Mouse (Mus musculus): ENCODE measurements around the gene Fam111a. TPM values are rescaled to one million over a fixed set of nuclear protein-coding genes. Genes with fewer than 3 reads are reported as not detected.

Fam111a gene
- polyA plus RNA-seq (2014; fragmentation: Illumina TruSeq; extraction: RNeasy Lipid Tissue Mini Kit (QIAGEN cat#74804)), result 36.6 TPM

GRCm38 (mm10) chr19:12545440-12545839, at the start of gene Fam111a:
TSS of gene Fam111a (plus strand) at chr19:12545740.

GRCm38 (mm10) chr19:12501370-12502347, 43.9 kb upstream of the Fam111a start, which contains the start of gene Dtx4:
TSS of gene Dtx4 (minus strand) at chr19:12501454.

GRCm38 (mm10) chr19:12599674-12600073, 54.1 kb downstream of the Fam111a start, which contains the start of gene Gm4952:
TSS of gene Gm4952 (plus strand) at chr19:12599974.

GRCm38 (mm10) chr19:12633176-12633575, 87.6 kb downstream of the Fam111a start, which contains the start of gene Glyat:
TSS of gene Glyat (plus strand) at chr19:12633308.

Other genes starting within 250 kb of the Fam111a start
- not detected for gene Olfr1436, start 246.6 kb upstream of the Fam111a start, polyA plus RNA-seq (2014; fragmentation: Illumina TruSeq; extraction: RNeasy Lipid Tissue Mini Kit (QIAGEN cat#74804))
- not detected for gene Olfr1437, start 220.6 kb upstream of the Fam111a start, polyA plus RNA-seq (2014; fragmentation: Illumina TruSeq; extraction: RNeasy Lipid Tissue Mini Kit (QIAGEN cat#74804))
- not detected for gene Olfr1438-ps1, start 209.8 kb upstream of the Fam111a start, polyA plus RNA-seq (2014; fragmentation: Illumina TruSeq; extraction: RNeasy Lipid Tissue Mini Kit (QIAGEN cat#74804))
- not detected for gene Olfr1440, start 158.5 kb upstream of the Fam111a start, polyA plus RNA-seq (2014; fragmentation: Illumina TruSeq; extraction: RNeasy Lipid Tissue Mini Kit (QIAGEN cat#74804))
- not detected for gene Olfr1441, start 128.3 kb upstream of the Fam111a start, polyA plus RNA-seq (2014; fragmentation: Illumina TruSeq; extraction: RNeasy Lipid Tissue Mini Kit (QIAGEN cat#74804))
- not detected for gene Pfpl, start 117.8 kb upstream of the Fam111a start, polyA plus RNA-seq (2014; fragmentation: Illumina TruSeq; extraction: RNeasy Lipid Tissue Mini Kit (QIAGEN cat#74804))
- 117 TPM for gene Mpeg1, start 85.0 kb upstream of the Fam111a start, polyA plus RNA-seq (2014; fragmentation: Illumina TruSeq; extraction: RNeasy Lipid Tissue Mini Kit (QIAGEN cat#74804))
- 65.7 TPM for gene Dtx4, start 44.3 kb upstream of the Fam111a start, polyA plus RNA-seq (2014; fragmentation: Illumina TruSeq; extraction: RNeasy Lipid Tissue Mini Kit (QIAGEN cat#74804))
- 1.1 TPM for gene Gm4952, start 54.2 kb downstream of the Fam111a start, polyA plus RNA-seq (2014; fragmentation: Illumina TruSeq; extraction: RNeasy Lipid Tissue Mini Kit (QIAGEN cat#74804))
- not detected for gene Glyat, start 87.6 kb downstream of the Fam111a start, polyA plus RNA-seq (2014; fragmentation: Illumina TruSeq; extraction: RNeasy Lipid Tissue Mini Kit (QIAGEN cat#74804))
- not detected for gene Olfr1442, start 124.7 kb downstream of the Fam111a start, polyA plus RNA-seq (2014; fragmentation: Illumina TruSeq; extraction: RNeasy Lipid Tissue Mini Kit (QIAGEN cat#74804))
- not detected for gene Olfr1443, start 132.4 kb downstream of the Fam111a start, polyA plus RNA-seq (2014; fragmentation: Illumina TruSeq; extraction: RNeasy Lipid Tissue Mini Kit (QIAGEN cat#74804))
- not detected for gene Keg1, start 150.0 kb downstream of the Fam111a start, polyA plus RNA-seq (2014; fragmentation: Illumina TruSeq; extraction: RNeasy Lipid Tissue Mini Kit (QIAGEN cat#74804))
- 3.2 TPM for gene Cntf, start 219.9 kb downstream of the Fam111a start, polyA plus RNA-seq (2014; fragmentation: Illumina TruSeq; extraction: RNeasy Lipid Tissue Mini Kit (QIAGEN cat#74804))

Data from ovary, adult 10 weeks (tissue).